Mouse (Mus musculus) liver, embryonic 14.5 days (tissue): ENCODE measurements around the gene Scg2.

Experiments
- CTCF ChIP-seq: IDR thresholded peaks from 2 replicates; pipeline ENCODE4 v1.5.1; 2016; ENCODE audit warnings: antibody characterized with exemption, low read depth, control low read depth
- EP300 ChIP-seq: IDR thresholded peaks from 2 replicates; pipeline ENCODE4 v1.6.1; 2016; ENCODE audit warnings: antibody characterized with exemption, low read depth

DNA sequence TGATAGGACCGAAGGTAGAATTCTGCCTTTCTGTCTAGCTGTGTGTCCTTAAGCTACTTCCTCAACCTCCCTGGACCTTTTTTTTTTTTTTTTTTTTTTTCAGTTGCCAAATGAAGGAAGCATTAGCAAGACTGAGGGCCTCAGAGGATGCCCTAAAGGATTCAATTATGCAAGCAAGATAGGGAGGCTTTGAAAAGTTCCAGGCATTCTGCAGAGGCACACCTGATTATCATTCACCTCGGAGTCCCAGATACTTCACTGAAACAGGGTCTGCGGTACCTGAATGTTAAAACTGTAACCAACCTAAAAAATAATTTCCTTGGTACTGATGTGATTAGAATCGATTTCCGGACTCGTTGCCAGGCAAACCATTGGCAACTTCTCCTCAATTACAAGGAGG is 10.0 kb upstream of the Scg2 start:
- TF ChIP-seq EP300 (no peak), CTCF (no peak)
